Mouse (Mus musculus): ENCODE data around the gene Dab2ip. TPM values are rescaled to one million over a fixed set of nuclear protein-coding genes. Genes with fewer than 3 reads are reported as not detected.

Dab2ip gene
- polyA plus RNA-seq (2014; fragmentation: Nextera tagmentation; extraction: Ambion mirVana) = 32.6 and 42.3 TPM in 2 replicates

- H3K9me3 ChIP-seq (ENCODE audit: control insufficient read depth, low read length) = no peaks in the 10 kb centered on the region
- H3K9ac ChIP-seq (ENCODE audit: low read length) = no peak within 1 kb of the TSS
- no peak within 1 kb of the TSS for H3K27ac ChIP-seq (ENCODE audit: low read depth, low read length)
- no peak within 1 kb of the TSS for H3K4me3 ChIP-seq (ENCODE audit: low read depth, low read length)
- no peaks in the 10 kb centered on the region for H3K36me3 ChIP-seq (ENCODE audit: control insufficient read depth, insufficient read depth, low read length)
- H3K4me1 ChIP-seq (ENCODE audit: control insufficient read depth, insufficient read depth, low read length) = no peaks in the 10 kb centered on the region
- H3K4me2 ChIP-seq = no peak within 1 kb of the TSS
- DNase-seq (ENCODE audit: low spot score, missing footprints) (no peak), ATAC-seq (ENCODE audit: low FRiP score) (no peak)
- WGBS = 72% methylated on average over 29 of the region's 29 CpGs
- H3K27me3 ChIP-seq (ENCODE audit: control insufficient read depth, insufficient read depth, low read length) = no peaks in the 10 kb centered on the region
These were observed at the start of gene Dab2ip for GRCm38 (mm10) chr2:35557911-35558825. TSS of gene Dab2ip (plus strand) at chr2:35558266.

- Histone ChIP-seq H3K4me3 (ENCODE audit: low read depth, low read length) (no peak overlapping the region), H3K36me3 (ENCODE audit: control insufficient read depth, insufficient read depth, low read length) (no peaks in the 10 kb centered on the region), H3K27ac (ENCODE audit: low read depth, low read length) (no peak overlapping the region), H3K4me1 (ENCODE audit: control insufficient read depth, insufficient read depth, low read length) (no peaks in the 10 kb centered on the region), H3K9me3 (ENCODE audit: control insufficient read depth, low read length) (no peaks in the 10 kb centered on the region), H3K27me3 (ENCODE audit: control insufficient read depth, insufficient read depth, low read length) (no peaks in the 10 kb centered on the region), H3K4me2 (no peak overlapping the region), H3K9ac (ENCODE audit: low read length) (no peak overlapping the region)
- no peak for DNase-seq (ENCODE audit: low spot score, missing footprints)
- ATAC-seq (ENCODE audit: low FRiP score) = no peak
- 66% methylated on average over 10 of the region's 10 CpGs for WGBS
These were observed 49.3 kb upstream of the Dab2ip start for GRCm38 (mm10) chr2:35508597-35509342.

- Histone ChIP-seq H3K9me3 (ENCODE audit: control insufficient read depth, low read length) (no peaks in the 10 kb centered on the region), H3K27me3 (ENCODE audit: control insufficient read depth, insufficient read depth, low read length) (no peaks in the 10 kb centered on the region), H3K4me2 (no peak overlapping the region), H3K27ac (ENCODE audit: low read depth, low read length) (no peak overlapping the region), H3K4me1 (ENCODE audit: control insufficient read depth, insufficient read depth, low read length) (no peaks in the 10 kb centered on the region), H3K36me3 (ENCODE audit: control insufficient read depth, insufficient read depth, low read length) (no peaks in the 10 kb centered on the region), H3K4me3 (ENCODE audit: low read depth, low read length) (no peak overlapping the region), H3K9ac (ENCODE audit: low read length) (no peak overlapping the region)
- 49% methylated on average over 6 of the region's 6 CpGs for WGBS
- DNase-seq (ENCODE audit: low spot score, missing footprints) (no peak), ATAC-seq (ENCODE audit: low FRiP score) (no peak)
These were observed 48.8 kb upstream of the Dab2ip start for GRCm38 (mm10) chr2:35509343-35509667.

- WGBS = 67% methylated on average over 4 of the region's 4 CpGs
- H3K36me3 ChIP-seq (ENCODE audit: control insufficient read depth, insufficient read depth, low read length) = no peaks in the 10 kb centered on the region
- no peak overlapping the region for H3K4me2 ChIP-seq
- DNase-seq (ENCODE audit: low spot score, missing footprints) (no peak), ATAC-seq (ENCODE audit: low FRiP score) (no peak)
- H3K9me3 ChIP-seq (ENCODE audit: control insufficient read depth, low read length) = no peaks in the 10 kb centered on the region
- no peaks in the 10 kb centered on the region for H3K4me1 ChIP-seq (ENCODE audit: control insufficient read depth, insufficient read depth, low read length)
- H3K4me3 ChIP-seq (ENCODE audit: low read depth, low read length) = no peak overlapping the region
- H3K27ac ChIP-seq (ENCODE audit: low read depth, low read length) = no peak overlapping the region
- H3K9ac ChIP-seq (ENCODE audit: low read length) = no peak overlapping the region
- H3K27me3 ChIP-seq (ENCODE audit: control insufficient read depth, insufficient read depth, low read length) = no peaks in the 10 kb centered on the region
These were observed 48.2 kb upstream of the Dab2ip start for GRCm38 (mm10) chr2:35509888-35510287.

- H3K27me3 ChIP-seq (ENCODE audit: control insufficient read depth, insufficient read depth, low read length) = no peaks in the 10 kb centered on the region
- no peak overlapping the region for H3K9ac ChIP-seq (ENCODE audit: low read length)
- H3K9me3 ChIP-seq (ENCODE audit: control insufficient read depth, low read length) = no peaks in the 10 kb centered on the region
- no peak for ATAC-seq (ENCODE audit: low FRiP score)
- no peak for DNase-seq (ENCODE audit: low spot score, missing footprints)
- no peak overlapping the region for H3K27ac ChIP-seq (ENCODE audit: low read depth, low read length)
- no peaks in the 10 kb centered on the region for H3K36me3 ChIP-seq (ENCODE audit: control insufficient read depth, insufficient read depth, low read length)
- H3K4me1 ChIP-seq (ENCODE audit: control insufficient read depth, insufficient read depth, low read length) = no peaks in the 10 kb centered on the region
- WGBS = 59% methylated on average over 1 of the region's 1 CpGs
- H3K4me2 ChIP-seq = no peak overlapping the region
- no peak overlapping the region for H3K4me3 ChIP-seq (ENCODE audit: low read depth, low read length)
These were observed 47.1 kb upstream of the Dab2ip start for GRCm38 (mm10) chr2:35510920-35511319.

DNA sequence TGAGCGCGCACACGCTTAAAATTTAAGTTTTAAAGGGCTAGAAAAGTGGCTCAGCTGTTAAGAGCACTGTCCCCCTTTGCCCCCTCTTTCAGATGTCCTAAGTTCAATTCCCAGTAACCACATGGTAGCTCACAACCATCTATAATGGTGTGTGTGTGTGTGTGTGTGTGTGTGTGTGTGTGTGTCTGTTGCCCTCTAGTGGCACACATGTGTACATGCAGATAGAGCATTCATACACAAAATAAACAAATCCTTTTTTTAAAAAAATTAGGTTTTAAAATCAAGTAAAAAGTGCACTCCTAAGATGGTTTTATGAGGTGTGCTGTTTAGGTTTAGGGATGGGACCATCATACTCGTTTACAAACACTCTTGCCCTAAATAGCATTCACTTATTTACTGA, 45.8 kb upstream of the Dab2ip start:
- 95% methylated on average over 4 of the region's 4 CpGs for WGBS
- no peak overlapping the region for H3K27ac ChIP-seq (ENCODE audit: low read depth, low read length)
- H3K9ac ChIP-seq (ENCODE audit: low read length) = no peak overlapping the region
- H3K4me2 ChIP-seq = no peak overlapping the region
- H3K4me1 ChIP-seq (ENCODE audit: control insufficient read depth, insufficient read depth, low read length) = no peaks in the 10 kb centered on the region
- DNase-seq (ENCODE audit: low spot score, missing footprints) = no peak
- H3K27me3 ChIP-seq (ENCODE audit: control insufficient read depth, insufficient read depth, low read length) = no peaks in the 10 kb centered on the region
- H3K4me3 ChIP-seq (ENCODE audit: low read depth, low read length) = no peak overlapping the region
- no peak for ATAC-seq (ENCODE audit: low FRiP score)
- H3K36me3 ChIP-seq (ENCODE audit: control insufficient read depth, insufficient read depth, low read length) = no peaks in the 10 kb centered on the region
- H3K9me3 ChIP-seq (ENCODE audit: control insufficient read depth, low read length) = no peaks in the 10 kb centered on the region

DNA sequence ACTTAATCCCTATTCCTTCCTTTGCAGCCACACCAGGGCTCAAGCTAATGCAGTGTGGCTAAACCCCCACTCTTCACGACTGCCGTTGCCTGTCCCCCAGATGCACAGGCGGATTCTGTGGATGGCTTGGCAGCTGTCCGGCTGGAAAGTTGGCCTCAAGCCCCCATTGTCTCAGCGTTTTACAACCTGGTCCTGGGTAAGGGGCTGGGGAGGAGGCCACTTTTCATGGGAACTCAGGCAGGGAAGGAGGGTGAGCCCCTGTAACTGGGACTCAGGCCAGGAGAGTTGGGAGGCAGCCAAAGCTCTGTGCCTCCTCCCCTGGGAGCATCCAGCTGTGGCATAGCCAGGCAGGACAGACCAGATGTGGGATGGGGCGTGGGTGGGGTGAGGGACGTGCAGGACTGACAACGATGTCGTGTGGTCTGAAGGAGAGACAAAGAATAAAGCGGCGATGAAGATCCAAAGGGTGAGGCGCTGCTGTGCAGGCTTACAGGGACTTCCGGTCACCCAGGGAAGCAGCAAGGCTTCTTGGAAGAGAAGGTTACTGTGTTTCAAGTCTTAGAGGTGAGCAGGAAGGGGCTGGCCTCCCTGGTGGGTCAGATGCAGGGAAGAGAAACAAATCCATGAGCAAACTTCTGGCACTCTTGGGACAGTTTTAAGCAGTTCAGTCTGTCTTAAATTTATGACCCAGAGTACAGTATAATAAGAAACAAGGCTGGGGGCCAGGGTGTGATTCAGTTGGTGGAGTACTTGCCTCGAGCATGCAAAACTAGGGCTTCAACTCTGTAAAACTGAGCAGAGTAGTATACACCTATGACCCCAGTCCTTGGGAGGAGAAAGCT, 43.8 kb upstream of the Dab2ip start:
- H3K4me3 ChIP-seq (ENCODE audit: low read depth, low read length) = no peak overlapping the region
- no peaks in the 10 kb centered on the region for H3K27me3 ChIP-seq (ENCODE audit: control insufficient read depth, insufficient read depth, low read length)
- H3K9ac ChIP-seq (ENCODE audit: low read length) = no peak overlapping the region
- H3K9me3 ChIP-seq (ENCODE audit: control insufficient read depth, low read length) = no peaks in the 10 kb centered on the region
- ATAC-seq (ENCODE audit: low FRiP score) (no peak), DNase-seq (ENCODE audit: low spot score, missing footprints) (no peak)
- H3K36me3 ChIP-seq (ENCODE audit: control insufficient read depth, insufficient read depth, low read length) = no peaks in the 10 kb centered on the region
- H3K27ac ChIP-seq (ENCODE audit: low read depth, low read length) = no peak overlapping the region
- no peaks in the 10 kb centered on the region for H3K4me1 ChIP-seq (ENCODE audit: control insufficient read depth, insufficient read depth, low read length)
- WGBS = 53% methylated on average over 14 of the region's 14 CpGs
- H3K4me2 ChIP-seq = no peak overlapping the region

DNA sequence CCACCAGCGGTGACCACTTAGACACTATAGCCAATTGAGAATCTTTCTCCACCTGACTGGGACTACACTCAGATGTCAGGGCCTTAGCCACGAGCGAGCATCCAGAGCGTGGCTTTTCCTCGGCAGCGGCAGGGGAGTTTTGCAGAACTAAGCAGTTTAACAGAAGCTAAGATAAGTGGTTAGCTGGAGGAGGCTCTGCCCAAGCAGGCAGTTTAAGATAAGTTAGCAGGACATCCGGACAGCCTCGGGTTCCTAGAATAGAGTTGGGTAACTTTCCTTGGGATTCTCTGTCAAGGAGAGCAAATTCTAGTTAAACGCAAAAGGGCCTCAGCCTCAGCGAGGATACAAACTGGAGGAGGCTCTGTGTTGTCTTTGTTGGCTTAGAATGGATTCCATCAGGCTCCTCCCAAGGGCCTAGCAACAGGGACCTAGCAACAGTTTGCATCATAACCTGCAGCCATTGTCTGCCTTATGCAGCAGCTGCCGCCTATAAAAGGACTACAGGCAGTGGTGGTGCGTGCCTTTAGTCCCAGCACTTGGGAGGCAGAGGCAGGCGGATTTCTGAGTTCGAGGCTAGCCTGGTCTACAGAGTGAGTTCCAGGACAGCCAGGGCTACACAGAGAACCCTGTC, 31.3 kb upstream of the Dab2ip start:
- H3K27ac ChIP-seq (ENCODE audit: low read depth, low read length) = no peak overlapping the region
- DNase-seq (ENCODE audit: low spot score, missing footprints) (no peak), ATAC-seq (ENCODE audit: low FRiP score) (no peak)
- H3K4me1 ChIP-seq (ENCODE audit: control insufficient read depth, insufficient read depth, low read length) = no peaks in the 10 kb centered on the region
- H3K4me3 ChIP-seq (ENCODE audit: low read depth, low read length) = no peak overlapping the region
- H3K4me2 ChIP-seq = no peak overlapping the region
- no peaks in the 10 kb centered on the region for H3K36me3 ChIP-seq (ENCODE audit: control insufficient read depth, insufficient read depth, low read length)
- WGBS = 92% methylated on average over 14 of the region's 14 CpGs
- H3K9ac ChIP-seq (ENCODE audit: low read length) = no peak overlapping the region
- no peaks in the 10 kb centered on the region for H3K9me3 ChIP-seq (ENCODE audit: control insufficient read depth, low read length)
- no peaks in the 10 kb centered on the region for H3K27me3 ChIP-seq (ENCODE audit: control insufficient read depth, insufficient read depth, low read length)

Data from midbrain, embryonic 11.5 days (tissue).